Mouse (Mus musculus): Measurements from ENCODE around the gene Ripk1.

GRCm38 (mm10) chr13:34072847-34073246 lies 70.7 kb downstream of the Ripk1 start:
- TF ChIP-seq CTCF (IDR thresholded peaks at IDR 0.05 in 2 of 3, conservative IDR thresholded peaks at IDR 0.05 in 1 of 3; ENCODE audit: control insufficient read depth in 1 of 3, insufficient read depth in 1 of 3, low read depth in 2 of 3, low read length in 3 of 3, poor library complexity in 1 of 3, severe bottlenecking in 1 of 3): no peak
- no peak for TF ChIP-seq ZKSCAN1 (IDR thresholded peaks at IDR 0.05; ENCODE audit: low read depth, low read length)
- no peak for TF ChIP-seq MAX (IDR thresholded peaks at IDR 0.05; ENCODE audit: low read length)
- TF ChIP-seq HCFC1 (IDR thresholded peaks at IDR 0.05; ENCODE audit: low read depth, low read length): no peak
- TF ChIP-seq NELFE (IDR thresholded peaks at IDR 0.05; ENCODE audit: low read depth, low read length): no peak
- no peak for TF ChIP-seq MYC (IDR thresholded peaks at IDR 0.05; ENCODE audit: low read depth, low read length)
- TF ChIP-seq POLR2A (IDR thresholded peaks at IDR 0.05; ENCODE audit: control insufficient read depth in 1 of 2, insufficient read depth in 1 of 2, low read depth in 1 of 2, low read length in 2 of 2, poor library complexity in 1 of 2): no peak
- TF ChIP-seq TCF12 (IDR thresholded peaks at IDR 0.05; ENCODE audit: low read depth, low read length): no peak
- no peak for TF ChIP-seq MAZ (IDR thresholded peaks at IDR 0.05; ENCODE audit: low read depth, low read length)

Data from MEL (cell line).